Mouse (Mus musculus) forebrain, embryonic 15.5 days (tissue): ENCODE measurements around the gene Enc1. TPM values are rescaled to one million over a fixed set of nuclear protein-coding genes. Genes with fewer than 3 reads are reported as not detected.

Experiments
- ATAC-seq: fragments of 200-750 bp; cut with Nextera tagmentation; replicated peaks from 2 replicates; pipeline ENCODE4 v1.8.0; 2017; ENCODE audit warnings: mild to moderate bottlenecking, moderate TSS enrichment, moderate library complexity
- H3K27ac ChIP-seq: fragments of 300-500 bp; sonication (generic); replicated peaks from 2 replicates; pipeline ENCODE4 v1.5.1; 2015; ENCODE audit warnings: mild to moderate bottlenecking, inconsistent platforms
- H3K27me3 ChIP-seq: fragments of 300-500 bp; sonication (generic); 2 replicates; pipeline ENCODE4 v1.6.1; 2015; ENCODE audit warnings: inconsistent platforms
- H3K36me3 ChIP-seq: fragments of 300-500 bp; sonication (generic); 2 replicates; pipeline ENCODE4 v1.6.1; 2015; ENCODE audit warnings: mild to moderate bottlenecking, inconsistent platforms
- H3K4me1 ChIP-seq: fragments of 300-500 bp; sonication (generic); 2 replicates; pipeline ENCODE4 v1.6.1; 2015; ENCODE audit warnings: inconsistent platforms
- H3K4me2 ChIP-seq: fragments of 300-500 bp; sonication (generic); replicated peaks from 2 replicates; pipeline ENCODE4 v1.6.1; 2015; ENCODE audit warnings: mild to moderate bottlenecking, inconsistent platforms
- H3K4me3 ChIP-seq: fragments of 300-500 bp; sonication (generic); 2 replicates; pipeline ENCODE4 v1.5.1; 2015; ENCODE audit warnings: mild to moderate bottlenecking, inconsistent platforms
- H3K9ac ChIP-seq: fragments of 300-500 bp; sonication (generic); replicated peaks from 2 replicates; pipeline ENCODE4 v1.6.1; 2015; ENCODE audit warnings: mild to moderate bottlenecking, inconsistent platforms
- H3K9me3 ChIP-seq: fragments of 300-500 bp; sonication (generic); 2 replicates; pipeline ENCODE4 v1.6.1; 2016; ENCODE audit warnings: inconsistent platforms
- WGBS: fragments of 180-500 bp; shearing (Covaris S2); methylation state at CpG from one replicate; pipeline ENCODE4 v1.1.7; 2015; ENCODE audit warnings: mixed read lengths; 5-methylcytosine and 5-hydroxymethylcytosine counted together
- polyA plus RNA-seq: library from polyadenylated mRNA; unstranded; fragments of >200 nt; fragmentation: Nextera tagmentation; extraction: Ambion mirVana; gene quantifications from 2 replicates; pipeline ENCODE4 v1.2.1, GENCODE M21; 2015

Enc1 gene
- polyA plus RNA-seq, 1 experiment from 2014 or later: 103 TPM

GRCm38 (mm10) chr13:97233092-97233491 is 7.8 kb upstream of the Enc1 start:
- Histone ChIP-seq H3K4me2 (no peak overlapping the region), H3K4me3 (no peak overlapping the region), H3K4me1 (peaks cover 14% of the 10 kb centered on the region), H3K9ac (no peak overlapping the region), H3K27me3 (no peaks in the 10 kb centered on the region), H3K27ac (no peak overlapping the region), H3K9me3 (no peaks in the 10 kb centered on the region), H3K36me3 (no peaks in the 10 kb centered on the region)
- no peak for ATAC-seq
- 73% methylated on average over 2 of the region's 2 CpGs for WGBS

- H3K27ac ChIP-seq: no peak overlapping the region
- H3K9me3 ChIP-seq: no peaks in the 10 kb centered on the region
- no peaks in the 10 kb centered on the region for H3K27me3 ChIP-seq
- H3K36me3 ChIP-seq: no peaks in the 10 kb centered on the region
- peak; percentile 66 for ATAC-seq
- 17% methylated on average over 17 of the region's 17 CpGs for WGBS
- peak overlapping the region; percentile 51 for H3K4me2 ChIP-seq
- H3K4me3 ChIP-seq: peak overlapping the region; percentile 32
- H3K4me1 ChIP-seq: peaks cover 32% of the 10 kb centered on the region
- peak overlapping the region; percentile 38 for H3K9ac ChIP-seq
Measured at GRCm38 (mm10) chr13:97234785-97235417, 6.0 kb upstream of the Enc1 start.

- no peak for ATAC-seq
- no peaks in the 10 kb centered on the region for H3K36me3 ChIP-seq
- no peaks in the 10 kb centered on the region for H3K27me3 ChIP-seq
- H3K9ac ChIP-seq: no peak overlapping the region
- peak overlapping the region; percentile 50 for H3K27ac ChIP-seq
- 24% methylated on average over 6 of the region's 6 CpGs for WGBS
- no peak overlapping the region for H3K4me2 ChIP-seq
- peaks cover 39% of the 10 kb centered on the region for H3K4me1 ChIP-seq
- H3K9me3 ChIP-seq: no peaks in the 10 kb centered on the region
- no peak overlapping the region for H3K4me3 ChIP-seq
Measured at GRCm38 (mm10) chr13:97235911-97236310, 5.0 kb upstream of the Enc1 start.

GRCm38 (mm10) chr13:97237700-97238099 is 3.2 kb upstream of the Enc1 start:
- H3K9ac ChIP-seq: no peak overlapping the region
- WGBS: 6% methylated on average over 3 of the region's 3 CpGs
- no peaks in the 10 kb centered on the region for H3K36me3 ChIP-seq
- no peak overlapping the region for H3K4me2 ChIP-seq
- H3K27ac ChIP-seq: peak overlapping the region; percentile 99
- H3K9me3 ChIP-seq: no peaks in the 10 kb centered on the region
- peaks cover 39% of the 10 kb centered on the region for H3K4me1 ChIP-seq
- no peak overlapping the region for H3K4me3 ChIP-seq
- peak; percentile 23 for ATAC-seq
- H3K27me3 ChIP-seq: no peaks in the 10 kb centered on the region

GRCm38 (mm10) chr13:97238181-97238981 is 2.5 kb upstream of the Enc1 start:
- Histone ChIP-seq H3K4me2 (no peak overlapping the region), H3K4me3 (no peak overlapping the region), H3K9me3 (no peaks in the 10 kb centered on the region), H3K9ac (no peak overlapping the region), H3K36me3 (no peaks in the 10 kb centered on the region), H3K27ac (peak overlapping the region; percentile 99), H3K4me1 (peaks cover 46% of the 10 kb centered on the region), H3K27me3 (no peaks in the 10 kb centered on the region)
- no peak for ATAC-seq
- 38% methylated on average over 16 of the region's 16 CpGs for WGBS

GRCm38 (mm10) chr13:97239343-97240180 is 1.3 kb upstream of the Enc1 start:
- H3K27ac ChIP-seq: peak overlapping the region; percentile 99
- H3K4me1 ChIP-seq: peaks cover 56% of the 10 kb centered on the region
- no peaks in the 10 kb centered on the region for H3K27me3 ChIP-seq
- H3K9ac ChIP-seq: peak overlapping the region; percentile 33
- no peaks in the 10 kb centered on the region for H3K36me3 ChIP-seq
- ATAC-seq: peak; percentile 47; the same call in 1 of the 2 replicates
- 7% methylated on average over 23 of the region's 23 CpGs for WGBS
- peak overlapping the region; percentile 96 for H3K4me3 ChIP-seq
- peak overlapping the region; percentile 83 for H3K4me2 ChIP-seq
- H3K9me3 ChIP-seq: no peaks in the 10 kb centered on the region

- H3K27ac ChIP-seq: peak overlapping the region; percentile 99
- ATAC-seq: peak; percentile 57
- H3K4me1 ChIP-seq: peaks cover 59% of the 10 kb centered on the region
- peak overlapping the region; percentile 83 for H3K4me2 ChIP-seq
- peaks cover 6% of the 10 kb centered on the region; the same call in 1 of the 2 replicates for H3K36me3 ChIP-seq
- no peaks in the 10 kb centered on the region for H3K9me3 ChIP-seq
- H3K4me3 ChIP-seq: peak overlapping the region; percentile 96
- peak overlapping the region; percentile 98 for H3K9ac ChIP-seq
- H3K27me3 ChIP-seq: no peaks in the 10 kb centered on the region
- under 1% methylated on average over 36 of the region's 36 CpGs for WGBS
Measured at GRCm38 (mm10) chr13:97240279-97240964, 483 bp upstream of the Enc1 start.

GRCm38 (mm10) chr13:97241787-97242280 is 929 bp downstream of the Enc1 start:
- no peak for ATAC-seq
- H3K4me2 ChIP-seq: peak overlapping the region; percentile 83
- under 1% methylated on average over 20 of the region's 20 CpGs for WGBS
- no peaks in the 10 kb centered on the region for H3K9me3 ChIP-seq
- peak overlapping the region; percentile 96 for H3K4me3 ChIP-seq
- no peaks in the 10 kb centered on the region for H3K27me3 ChIP-seq
- peak overlapping the region; percentile 99 for H3K27ac ChIP-seq
- peaks cover 15% of the 10 kb centered on the region for H3K36me3 ChIP-seq
- peak overlapping the region; percentile 98 for H3K9ac ChIP-seq
- H3K4me1 ChIP-seq: peaks cover 65% of the 10 kb centered on the region

- WGBS: under 1% methylated on average over 6 of the region's 6 CpGs
- H3K9ac ChIP-seq: peak overlapping the region; percentile 98
- H3K36me3 ChIP-seq: peaks cover 19% of the 10 kb centered on the region
- peak overlapping the region; percentile 96 for H3K4me3 ChIP-seq
- H3K4me2 ChIP-seq: peak overlapping the region; percentile 83
- no peaks in the 10 kb centered on the region for H3K27me3 ChIP-seq
- no peaks in the 10 kb centered on the region for H3K9me3 ChIP-seq
- no peak for ATAC-seq
- H3K4me1 ChIP-seq: peaks cover 74% of the 10 kb centered on the region
- H3K27ac ChIP-seq: peak overlapping the region; percentile 99
Measured at GRCm38 (mm10) chr13:97242716-97243115, 1.8 kb downstream of the Enc1 start.

- Histone ChIP-seq H3K27ac (peak overlapping the region; percentile 99), H3K9ac (peak overlapping the region; percentile 98), H3K36me3 (peaks cover 28% of the 10 kb centered on the region), H3K9me3 (no peaks in the 10 kb centered on the region), H3K4me2 (peak overlapping the region; percentile 83), H3K27me3 (no peaks in the 10 kb centered on the region), H3K4me3 (peak overlapping the region; percentile 96), H3K4me1 (peaks cover 77% of the 10 kb centered on the region)
- ATAC-seq: no peak
- 7% methylated on average over 15 of the region's 15 CpGs for WGBS
Measured at GRCm38 (mm10) chr13:97243962-97244711, 3.2 kb downstream of the Enc1 start.

- Histone ChIP-seq H3K4me1 (peaks cover 77% of the 10 kb centered on the region), H3K9me3 (no peaks in the 10 kb centered on the region), H3K36me3 (peaks cover 28% of the 10 kb centered on the region), H3K4me2 (peak overlapping the region; percentile 83), H3K4me3 (peak overlapping the region; percentile 96), H3K27me3 (no peaks in the 10 kb centered on the region), H3K27ac (peak overlapping the region; percentile 99), H3K9ac (peak overlapping the region; percentile 98)
- 42% methylated on average over 11 of the region's 11 CpGs for WGBS
- no peak for ATAC-seq
Measured at GRCm38 (mm10) chr13:97244712-97245105, 3.8 kb downstream of the Enc1 start.
